Mouse (Mus musculus) bone marrow macrophage, adult 2 months (primary cell): ENCODE measurements around the gene Card9.

Source experiments
- CTCF ChIP-seq: IDR thresholded peaks from 2 replicates; pipeline ENCODE4 v1.5.1; 2012; ENCODE audit warnings: low read depth, mild to moderate bottlenecking, low read length, moderate library complexity
- POLR2A ChIP-seq: IDR thresholded peaks from 2 replicates; pipeline ENCODE4 v1.6.1; 2012; ENCODE audit warnings: mild to moderate bottlenecking, low read depth, low read length, borderline replicate concordance

- TF ChIP-seq POLR2A (no peak), CTCF (no peak)
Measured at GRCm38 (mm10) chr2:26320245-26321185, 40.2 kb downstream of the Card9 start.
